Mouse (Mus musculus): ENCODE data around the gene Irak1. TPM values are rescaled to one million over a fixed set of nuclear protein-coding genes. Genes with fewer than 3 reads are reported as not detected.

The Irak1 gene
- total RNA-seq, 2 experiments from 2014 or later = 32.3 to 46.4 TPM

DNA sequence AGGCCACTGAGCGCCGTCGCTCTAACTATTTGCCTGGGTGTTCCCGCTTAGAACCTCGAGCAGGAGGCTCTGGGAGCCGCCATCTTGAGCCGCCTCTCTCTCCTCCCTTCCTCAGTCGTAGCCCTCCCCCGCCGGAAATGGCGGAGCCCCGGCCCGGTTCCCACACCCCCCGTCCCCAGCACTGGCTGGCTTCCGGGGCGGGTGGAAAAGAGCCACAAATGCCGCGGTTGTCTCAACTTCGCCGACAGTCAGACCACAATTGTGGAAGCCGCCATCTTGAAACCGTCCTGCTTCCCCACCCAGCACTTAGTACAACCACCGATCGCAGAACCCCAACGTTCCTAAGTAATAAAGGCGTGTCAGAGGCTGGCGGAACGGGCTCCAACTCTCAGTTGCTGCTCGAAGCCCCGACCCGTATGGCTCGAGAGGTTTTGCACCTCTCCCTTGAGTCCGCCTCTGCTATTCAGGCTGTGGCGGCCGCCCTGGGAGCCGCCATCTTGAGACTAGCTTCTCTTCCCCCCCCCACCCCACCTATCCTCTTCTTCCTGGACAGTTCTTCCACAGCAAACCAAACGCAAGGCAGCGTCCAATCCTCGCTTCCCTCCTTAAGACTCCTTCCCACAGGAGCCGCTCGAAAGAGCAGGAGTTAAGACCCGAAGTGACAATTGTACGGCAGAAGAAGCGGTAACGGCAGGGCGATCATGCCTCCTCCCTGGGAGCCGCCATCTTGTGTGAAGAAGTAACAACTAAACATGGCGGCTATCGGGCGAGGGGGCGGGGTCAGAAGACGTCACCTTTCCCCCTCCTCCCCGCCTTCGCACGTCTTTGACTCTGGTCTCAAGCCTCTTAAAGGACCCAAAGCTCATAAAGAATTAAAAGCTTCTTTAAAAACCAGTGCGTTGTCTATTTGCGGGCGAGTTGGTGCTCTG is 57.2 kb downstream of the Irak1 start, which contains the start of gene Hcfc1:
TSS of gene Hcfc1 (minus strand) at position 110 of the 929 bp plus-strand sequence.
- peak; percentile 61 for ATAC-seq (ENCODE audit: poor library complexity, severe bottlenecking)

- no peak for ATAC-seq (ENCODE audit: poor library complexity, severe bottlenecking)
Measured at GRCm38 (mm10) chrX:73965307-73965706, 58.4 kb downstream of the Irak1 start.

GRCm38 (mm10) chrX:73964363-73964762 is 59.4 kb downstream of the Irak1 start:
- ATAC-seq (ENCODE audit: poor library complexity, severe bottlenecking) = peak; percentile 44

Other genes starting within 250 kb of the Irak1 start
- not detected in 2 replicates for gene Srpk3, start 249.5 kb downstream of the Irak1 start, total RNA-seq (2015)
- 0.45 TPM in 1 of 2 replicates, not detected in the other for gene Srpk3, start 249.5 kb downstream of the Irak1 start, total RNA-seq (2017)
- gene Idh3g, start 237.0 kb downstream of the Irak1 start, total RNA-seq (2015) = 277 and 286 TPM in 2 replicates
- gene Idh3g, start 237.0 kb downstream of the Irak1 start, total RNA-seq (2017) = 154 and 172 TPM in 2 replicates
- gene Ssr4, start 236.9 kb downstream of the Irak1 start, total RNA-seq (2015) = 250 and 261 TPM in 2 replicates
- gene Ssr4, start 236.9 kb downstream of the Irak1 start, total RNA-seq (2017) = 127 and 142 TPM in 2 replicates
- 1.5 and 1.7 TPM in 2 replicates for gene Pdzd4, start 198.9 kb downstream of the Irak1 start, total RNA-seq (2015)
- 5.1 and 5.8 TPM in 2 replicates for gene Pdzd4, start 198.9 kb downstream of the Irak1 start, total RNA-seq (2017)
- not detected in 2 replicates for gene Avpr2, start 131.8 kb downstream of the Irak1 start, total RNA-seq (2015)
- 0.12 and 0.33 TPM in 2 replicates for gene Avpr2, start 131.8 kb downstream of the Irak1 start, total RNA-seq (2017)
- 49.8 and 51.5 TPM in 2 replicates for gene L1cam, start 127.8 kb downstream of the Irak1 start, total RNA-seq (2015)
- 21.3 and 34.5 TPM in 2 replicates for gene L1cam, start 127.8 kb downstream of the Irak1 start, total RNA-seq (2017)
- gene Arhgap4, start 102.0 kb downstream of the Irak1 start, total RNA-seq (2015) = 67.6 and 69.7 TPM in 2 replicates
- gene Arhgap4, start 102.0 kb downstream of the Irak1 start, total RNA-seq (2017) = 98.9 and 119 TPM in 2 replicates
- gene Naa10, start 102.0 kb downstream of the Irak1 start, total RNA-seq (2015) = 51.7 and 59.9 TPM in 2 replicates
- 79.4 and 93.7 TPM in 2 replicates for gene Naa10, start 102.0 kb downstream of the Irak1 start, total RNA-seq (2017)
- gene Renbp, start 93.1 kb downstream of the Irak1 start, total RNA-seq (2015) = 11.3 and 13.5 TPM in 2 replicates
- 23.1 and 34.4 TPM in 2 replicates for gene Renbp, start 93.1 kb downstream of the Irak1 start, total RNA-seq (2017)
- gene Hcfc1, start 57.6 kb downstream of the Irak1 start, total RNA-seq (2015) = 108 and 109 TPM in 2 replicates
- gene Hcfc1, start 57.6 kb downstream of the Irak1 start, total RNA-seq (2017) = 52.5 and 67.7 TPM in 2 replicates
- gene Opn1mw, start 103.5 kb upstream of the Irak1 start, total RNA-seq (2015) = not detected in 2 replicates
- not detected in 2 replicates for gene Opn1mw, start 103.5 kb upstream of the Irak1 start, total RNA-seq (2017)
- 15.2 and 16.4 TPM in 2 replicates for gene Mecp2, start 111.4 kb upstream of the Irak1 start, total RNA-seq (2015)
- gene Mecp2, start 111.4 kb upstream of the Irak1 start, total RNA-seq (2017) = 16.9 and 17.7 TPM in 2 replicates
- not detected in 2 replicates for gene Tex28, start 143.9 kb upstream of the Irak1 start, total RNA-seq (2015)
- gene Tex28, start 143.9 kb upstream of the Irak1 start, total RNA-seq (2017) = not detected in 2 replicates
- not detected in 2 replicates for gene Tktl1, start 153.3 kb upstream of the Irak1 start, total RNA-seq (2015)
- not detected in 2 replicates for gene Tktl1, start 153.3 kb upstream of the Irak1 start, total RNA-seq (2017)
- 614 and 619 TPM in 2 replicates for gene Flna, start 225.9 kb upstream of the Irak1 start, total RNA-seq (2015)
- 2,027 and 2,122 TPM in 2 replicates for gene Flna, start 225.9 kb upstream of the Irak1 start, total RNA-seq (2017)
- gene Emd, start 230.8 kb upstream of the Irak1 start, total RNA-seq (2015) = 89.4 and 95.2 TPM in 2 replicates
- gene Emd, start 230.8 kb upstream of the Irak1 start, total RNA-seq (2017) = 73.3 and 99.8 TPM in 2 replicates
- 2,650 and 3,055 TPM in 2 replicates for gene Rpl10, start 246.9 kb upstream of the Irak1 start, total RNA-seq (2015)
- gene Rpl10, start 246.9 kb upstream of the Irak1 start, total RNA-seq (2017) = 1,311 and 1,465 TPM in 2 replicates

Data from megakaryocyte, adult 5-6 weeks (primary cell).